Mouse (Mus musculus): Measurements from ENCODE around the gene Taf1c. TPM values are rescaled to one million over a fixed set of nuclear protein-coding genes. Genes with fewer than 3 reads are reported as not detected.

The Taf1c gene
- polyA plus RNA-seq, 1 experiment from 2014 or later, result 5.7 TPM

DNA sequence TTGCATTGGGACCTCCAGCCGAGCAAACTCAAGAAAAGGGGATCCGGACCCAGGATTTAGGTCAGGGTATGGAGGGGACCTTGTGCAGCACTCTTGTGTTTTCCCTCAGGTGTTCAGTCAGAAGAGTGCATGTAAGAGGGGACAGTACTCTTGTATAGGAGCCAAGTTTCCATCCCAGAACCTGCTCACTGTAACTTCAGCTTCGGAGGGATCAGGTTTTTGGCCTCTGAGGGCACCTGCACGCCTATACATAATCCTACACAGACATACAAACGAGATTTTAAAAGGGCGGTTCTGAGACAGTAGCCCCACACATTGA, 45.7 kb downstream of the Taf1c start:
- TF ChIP-seq CTCF (IDR thresholded peaks at IDR 0.05), result no peak
- TF ChIP-seq EP300 (IDR thresholded peaks at IDR 0.05), result no peak
- Histone ChIP-seq H3K4me1 (ENCODE audit: insufficient read depth, low read depth, low read length) (peaks cover 7% of the 10 kb centered on the region; the same call in 1 of the 2 replicates), H3K9ac (replicated peaks; ENCODE audit: low read depth) (peak overlapping the region; percentile 48), H3K4me3 (ENCODE audit: low read depth, low read length) (no peak overlapping the region), H3K36me3 (ENCODE audit: insufficient read depth, low read length) (peaks cover 19% of the 10 kb centered on the region; the same call in 1 of the 2 replicates), H3K27me3 (replicated peaks; ENCODE audit: insufficient read depth, low read length) (no peaks in the 10 kb centered on the region), H3K4me2 (replicated peaks; ENCODE audit: low read depth, low read length) (no peak overlapping the region; the same call in 1 of the 2 replicates), H3K27ac (ENCODE audit: low read length) (peak overlapping the region; percentile 39; the same call in 1 of the 2 replicates), H3K9me3 (ENCODE audit: low read length) (no peaks in the 10 kb centered on the region)
- DNase-seq (ENCODE audit: low spot score) (no peak), ATAC-seq (no peak)
- 81% methylated on average over 6 of the region's 6 CpGs for WGBS

DNA sequence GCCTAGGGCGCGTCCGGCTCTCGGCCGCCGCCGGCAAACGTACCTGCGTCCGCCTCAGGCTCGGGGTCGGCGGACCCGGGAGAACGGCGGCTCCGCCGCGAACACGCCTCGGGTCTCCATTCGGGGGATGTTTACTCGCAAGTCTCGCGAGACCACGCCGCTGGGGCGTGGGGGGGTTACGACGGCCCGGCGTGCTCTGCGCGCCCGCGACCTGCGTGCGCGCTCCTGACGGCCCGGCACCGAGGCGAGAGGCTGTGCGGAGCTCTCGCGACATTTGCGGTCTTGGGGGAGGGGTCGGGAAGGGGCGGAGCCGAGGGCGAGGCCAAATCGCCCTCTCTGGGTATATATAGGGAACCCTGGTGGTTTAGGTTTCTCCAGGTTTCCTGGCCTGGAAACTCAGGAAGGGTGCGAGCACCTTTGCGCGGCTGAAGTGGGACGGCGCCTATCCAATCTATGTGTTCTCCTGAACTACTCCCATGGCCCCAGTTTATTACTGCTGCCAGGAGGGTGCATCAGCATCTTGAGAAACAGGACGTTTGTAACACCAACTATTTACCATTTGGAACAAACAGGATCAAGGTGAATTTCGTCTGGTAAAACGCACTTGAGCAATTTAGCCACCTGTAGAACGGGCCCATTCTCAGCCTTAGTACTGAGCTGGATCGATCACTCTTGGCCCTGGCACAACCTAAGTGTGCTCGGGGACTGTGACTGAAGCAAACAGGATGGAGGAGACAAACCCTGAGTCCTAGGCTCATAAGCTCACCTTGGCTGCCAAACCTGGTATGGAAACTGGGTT, 46.2 kb downstream of the Taf1c start, which contains the start of gene Mbtps1:
Mbtps1 (minus strand) TSS at position 133 of the 799 bp plus-strand sequence.
- Histone ChIP-seq H3K4me2 (replicated peaks; ENCODE audit: low read depth, low read length) (peak within 1 kb of the TSS; percentile 78), H3K4me1 (ENCODE audit: insufficient read depth, low read depth, low read length) (peaks cover 8% of the 10 kb centered on the region; the same call in 1 of the 2 replicates), H3K27me3 (replicated peaks; ENCODE audit: insufficient read depth, low read length) (no peaks in the 10 kb centered on the region), H3K4me3 (ENCODE audit: low read depth, low read length) (peak within 1 kb of the TSS; percentile 66), H3K9ac (replicated peaks; ENCODE audit: low read depth) (peak within 1 kb of the TSS; percentile 82), H3K27ac (ENCODE audit: low read length) (peak within 1 kb of the TSS; percentile 91), H3K36me3 (ENCODE audit: insufficient read depth, low read length) (peaks cover 15% of the 10 kb centered on the region; the same call in 1 of the 2 replicates), H3K9me3 (ENCODE audit: low read length) (no peaks in the 10 kb centered on the region)
- WGBS, result 5% methylated on average over 63 of the region's 63 CpGs
- peak; percentile 97 for DNase-seq (ENCODE audit: low spot score)
- TF ChIP-seq EP300 (IDR thresholded peaks at IDR 0.05), result peak; percentile 35
- TF ChIP-seq CTCF (IDR thresholded peaks at IDR 0.05), result peak; percentile 33
- ATAC-seq, result peak; percentile 99

DNA sequence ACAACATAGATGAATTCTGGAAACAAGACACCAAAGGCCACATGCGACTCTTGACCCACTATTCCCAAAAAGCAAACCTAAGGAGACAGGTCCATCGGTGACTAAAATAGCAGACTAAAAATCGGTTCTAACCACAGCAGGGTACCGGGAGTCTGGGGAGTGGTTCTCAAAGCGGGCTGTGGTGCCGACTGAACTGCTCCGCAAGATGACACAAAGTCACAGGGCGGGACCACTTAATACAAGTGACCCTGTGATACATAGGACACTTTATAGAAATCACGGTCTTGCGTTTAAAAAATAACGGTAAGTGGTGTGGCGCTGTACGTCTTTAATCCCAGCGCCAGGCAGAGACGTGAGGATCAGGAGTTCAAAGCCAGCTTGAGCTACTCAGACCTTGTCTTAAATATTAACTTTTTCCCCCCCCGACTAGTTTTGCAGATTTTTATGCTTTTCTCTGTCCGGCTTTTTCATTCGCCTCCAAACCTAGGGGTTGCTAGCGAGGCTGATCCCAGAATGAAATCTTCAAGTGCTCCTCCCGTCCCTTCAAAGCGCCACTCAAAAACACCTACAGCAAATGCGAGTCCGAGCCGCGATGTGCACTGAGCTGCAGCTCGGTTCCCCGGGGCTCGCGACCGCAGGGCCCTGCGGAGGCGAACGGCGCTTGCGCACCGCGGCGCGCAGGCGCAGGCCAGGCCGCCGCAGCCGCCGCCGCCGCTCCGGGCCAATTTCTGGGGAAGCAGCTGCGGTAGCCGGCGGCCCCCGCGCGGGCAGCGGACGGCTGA, 47.0 kb downstream of the Taf1c start:
- H3K36me3 ChIP-seq (ENCODE audit: insufficient read depth, low read length), result peaks cover 7% of the 10 kb centered on the region; the same call in 1 of the 2 replicates
- H3K4me1 ChIP-seq (ENCODE audit: insufficient read depth, low read depth, low read length), result peaks cover 14% of the 10 kb centered on the region; the same call in 1 of the 2 replicates
- 1% methylated on average over 55 of the region's 55 CpGs for WGBS
- H3K4me2 ChIP-seq (replicated peaks; ENCODE audit: low read depth, low read length), result peak overlapping the region; percentile 78
- ATAC-seq (peak; percentile 94), DNase-seq (ENCODE audit: low spot score) (peak; percentile 91)
- H3K4me3 ChIP-seq (ENCODE audit: low read depth, low read length), result peak overlapping the region; percentile 66
- H3K27me3 ChIP-seq (replicated peaks; ENCODE audit: insufficient read depth, low read length), result no peaks in the 10 kb centered on the region
- no peaks in the 10 kb centered on the region for H3K9me3 ChIP-seq (ENCODE audit: low read length)
- H3K9ac ChIP-seq (replicated peaks; ENCODE audit: low read depth), result peak overlapping the region; percentile 82
- TF ChIP-seq CTCF (IDR thresholded peaks at IDR 0.05) (no peak), EP300 (IDR thresholded peaks at IDR 0.05) (no peak)
- H3K27ac ChIP-seq (ENCODE audit: low read length), result peak overlapping the region; percentile 91

DNA sequence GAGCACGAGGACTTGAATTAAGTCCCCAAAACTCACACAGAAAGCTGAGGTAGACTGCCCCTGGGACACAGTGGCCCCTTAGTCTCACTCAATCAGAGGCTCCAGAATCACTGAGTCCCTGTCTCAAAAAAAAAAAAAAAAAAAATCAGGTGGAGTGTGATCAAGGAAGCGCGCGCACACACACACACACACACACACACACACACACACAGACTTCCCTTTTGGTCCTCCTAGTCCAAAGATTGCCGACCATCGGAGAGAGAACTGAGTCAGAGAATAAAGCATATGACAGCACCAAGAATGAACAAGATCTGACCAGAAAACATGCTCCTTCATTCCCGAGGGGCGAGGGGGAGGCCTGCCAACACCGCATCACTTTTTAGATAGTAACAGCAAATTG, 47.9 kb downstream of the Taf1c start:
- no peaks in the 10 kb centered on the region for H3K9me3 ChIP-seq (ENCODE audit: low read length)
- peak overlapping the region; percentile 78 for H3K4me2 ChIP-seq (replicated peaks; ENCODE audit: low read depth, low read length)
- H3K4me3 ChIP-seq (ENCODE audit: low read depth, low read length), result peak overlapping the region; percentile 66; the same call in 1 of the 2 replicates
- peaks cover under 1% of the 10 kb centered on the region; the same call in 1 of the 2 replicates for H3K36me3 ChIP-seq (ENCODE audit: insufficient read depth, low read length)
- H3K27ac ChIP-seq (ENCODE audit: low read length), result no peak overlapping the region
- H3K27me3 ChIP-seq (replicated peaks; ENCODE audit: insufficient read depth, low read length), result no peaks in the 10 kb centered on the region
- H3K4me1 ChIP-seq (ENCODE audit: insufficient read depth, low read depth, low read length), result peaks cover 17% of the 10 kb centered on the region; the same call in 1 of the 2 replicates
- 68% methylated on average over 9 of the region's 9 CpGs for WGBS
- DNase-seq (ENCODE audit: low spot score) (no peak), ATAC-seq (no peak)
- no peak for TF ChIP-seq CTCF (IDR thresholded peaks at IDR 0.05)
- TF ChIP-seq EP300 (IDR thresholded peaks at IDR 0.05), result no peak
- H3K9ac ChIP-seq (replicated peaks; ENCODE audit: low read depth), result 0 out of 2 replicates have a peak overlapping the region, but pooled peaks have one; percentile 82

DNA sequence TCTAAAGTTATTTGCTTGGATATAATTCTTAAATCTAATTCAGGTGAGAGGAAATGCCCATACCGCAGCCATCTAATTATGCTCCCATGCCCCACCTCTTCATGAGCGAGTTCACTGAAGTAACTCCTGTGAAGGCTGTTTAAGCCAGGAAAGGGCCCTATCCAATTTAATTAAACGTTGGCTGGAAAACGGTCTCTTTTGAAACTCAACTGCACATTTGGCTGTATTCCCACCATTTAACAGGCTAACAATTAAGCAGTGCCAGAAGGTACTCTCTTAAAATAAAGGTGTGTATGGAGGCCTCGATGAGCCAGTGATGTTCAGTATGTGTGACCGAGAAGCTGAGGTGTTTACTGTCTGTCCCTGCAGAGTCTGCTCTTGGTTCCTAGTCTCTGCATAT, 49.2 kb downstream of the Taf1c start:
- TF ChIP-seq EP300 (IDR thresholded peaks at IDR 0.05) (no peak), CTCF (IDR thresholded peaks at IDR 0.05) (no peak)
- no peak for ATAC-seq
- Histone ChIP-seq H3K9me3 (ENCODE audit: low read length) (no peaks in the 10 kb centered on the region), H3K27me3 (replicated peaks; ENCODE audit: insufficient read depth, low read length) (no peaks in the 10 kb centered on the region), H3K4me1 (ENCODE audit: insufficient read depth, low read depth, low read length) (peaks cover 17% of the 10 kb centered on the region; the same call in 1 of the 2 replicates), H3K36me3 (ENCODE audit: insufficient read depth, low read length) (no peaks in the 10 kb centered on the region), H3K9ac (replicated peaks; ENCODE audit: low read depth) (no peak overlapping the region), H3K4me3 (ENCODE audit: low read depth, low read length) (no peak overlapping the region), H3K4me2 (replicated peaks; ENCODE audit: low read depth, low read length) (no peak overlapping the region), H3K27ac (ENCODE audit: low read length) (no peak overlapping the region)
- WGBS, result 63% methylated on average over 6 of the region's 6 CpGs
- DNase-seq (ENCODE audit: low spot score), result no peak

DNA sequence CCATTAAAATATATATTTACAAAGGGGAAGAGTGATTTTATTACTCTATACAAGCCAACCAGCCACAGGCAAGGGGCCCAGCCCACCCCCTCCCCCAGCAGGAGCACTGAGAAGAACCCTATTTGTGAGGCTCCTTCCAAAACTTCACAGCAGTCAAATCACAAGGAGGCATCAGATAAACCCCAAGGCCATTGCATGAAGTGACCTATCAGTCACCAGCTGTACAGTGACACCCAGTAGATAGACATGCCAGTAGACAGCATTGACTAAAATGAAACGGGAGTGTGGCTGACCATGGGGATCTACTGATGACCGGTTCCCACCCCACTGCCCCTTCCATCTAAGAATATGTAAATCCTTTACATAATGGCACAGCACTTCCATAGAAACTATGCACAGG, 52.1 kb downstream of the Taf1c start:
- Histone ChIP-seq H3K4me1 (ENCODE audit: insufficient read depth, low read depth, low read length) (peaks cover 20% of the 10 kb centered on the region; the same call in 1 of the 2 replicates), H3K9ac (replicated peaks; ENCODE audit: low read depth) (no peak overlapping the region), H3K4me3 (ENCODE audit: low read depth, low read length) (no peak overlapping the region), H3K4me2 (replicated peaks; ENCODE audit: low read depth, low read length) (no peak overlapping the region), H3K27ac (ENCODE audit: low read length) (no peak overlapping the region), H3K9me3 (ENCODE audit: low read length) (no peaks in the 10 kb centered on the region), H3K27me3 (replicated peaks; ENCODE audit: insufficient read depth, low read length) (no peaks in the 10 kb centered on the region), H3K36me3 (ENCODE audit: insufficient read depth, low read length) (no peaks in the 10 kb centered on the region)
- no peak for ATAC-seq
- no peak for TF ChIP-seq CTCF (IDR thresholded peaks at IDR 0.05)
- TF ChIP-seq EP300 (IDR thresholded peaks at IDR 0.05), result no peak
- 66% methylated on average over 2 of the region's 2 CpGs for WGBS
- DNase-seq (ENCODE audit: low spot score), result no peak
